Mouse (Mus musculus): Measurements from ENCODE around the gene Sec1. TPM values are rescaled to one million over a fixed set of nuclear protein-coding genes. Genes with fewer than 3 reads are reported as not detected.

Gene Sec1
- total RNA-seq (2021) (under 1 TPM; 0.16 to 0.25 TPM), polyA plus RNA-seq (2012; rRNA removed) (0.16 and 0.41 TPM in 2 replicates)
- long read RNA-seq, result 0 reads

DNA sequence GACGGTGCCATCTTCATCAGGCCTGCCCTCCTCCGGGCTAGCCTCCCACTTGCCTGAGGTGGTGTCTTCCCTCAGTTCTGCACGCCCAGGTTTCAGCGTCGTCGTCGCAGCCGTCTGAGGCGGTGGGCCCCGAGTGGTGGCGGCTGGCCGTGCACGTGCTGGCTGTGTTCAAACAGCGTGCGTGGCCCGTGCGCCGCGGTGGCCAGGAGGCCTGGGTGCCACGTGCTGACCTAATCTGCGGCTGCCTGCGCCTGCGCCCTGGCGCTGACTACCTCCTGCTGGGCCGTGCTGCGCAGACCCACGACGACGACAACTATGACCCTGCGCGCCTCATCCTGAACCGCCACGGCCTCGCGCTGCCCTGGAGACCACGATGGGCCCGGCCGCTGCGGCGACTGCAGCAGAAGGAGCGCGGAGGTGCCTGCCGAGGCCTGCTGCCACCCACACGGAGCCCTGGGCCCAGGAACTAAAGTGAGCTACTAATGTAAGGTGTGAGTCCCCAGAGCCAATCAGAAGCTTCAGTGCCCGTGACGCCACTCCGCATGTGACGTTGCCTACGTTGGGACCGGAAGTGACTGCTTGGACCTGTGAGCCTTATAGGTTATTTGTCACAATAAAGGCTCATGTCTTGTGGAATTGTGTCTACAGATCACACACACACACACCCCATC lies at the start of gene Sec1:
TSS of gene Sec1 (minus strand) at position 482 of the 671 bp plus-strand sequence.
- Histone ChIP-seq H3K27ac (no peak within 1 kb of the TSS), H3K4me1 (ENCODE audit: control insufficient read depth, insufficient read depth, low read length) (peaks cover 1% of the 10 kb centered on the region; the same call in 1 of the 2 replicates), H3K27me3 (ENCODE audit: control insufficient read depth, insufficient read depth, low read length) (no peaks in the 10 kb centered on the region), H3K36me3 (ENCODE audit: control insufficient read depth, insufficient read depth, low read length) (no peaks in the 10 kb centered on the region), H3K4me3 (no peak within 1 kb of the TSS), H3K9ac (ENCODE audit: low read depth, low read length) (no peak within 1 kb of the TSS), H3K79me2 (replicated peaks; ENCODE audit: control insufficient read depth, insufficient read depth, low read length) (no peaks in the 10 kb centered on the region)
- WGBS, result 91% methylated on average over 50 of the region's 50 CpGs
- no peak for DNase-seq
- intact Hi-C loops (cut with DNase I), result no loop called here
- no peak for TF ChIP-seq EP300 (IDR thresholded peaks at IDR 0.05; ENCODE audit: insufficient read depth, low read depth, low read length)
- no peak for TF ChIP-seq CTCF (IDR thresholded peaks at IDR 0.05)
- no peak for TF ChIP-seq POLR2A (IDR thresholded peaks at IDR 0.05; ENCODE audit: insufficient read depth, low read depth, low read length)

DNA sequence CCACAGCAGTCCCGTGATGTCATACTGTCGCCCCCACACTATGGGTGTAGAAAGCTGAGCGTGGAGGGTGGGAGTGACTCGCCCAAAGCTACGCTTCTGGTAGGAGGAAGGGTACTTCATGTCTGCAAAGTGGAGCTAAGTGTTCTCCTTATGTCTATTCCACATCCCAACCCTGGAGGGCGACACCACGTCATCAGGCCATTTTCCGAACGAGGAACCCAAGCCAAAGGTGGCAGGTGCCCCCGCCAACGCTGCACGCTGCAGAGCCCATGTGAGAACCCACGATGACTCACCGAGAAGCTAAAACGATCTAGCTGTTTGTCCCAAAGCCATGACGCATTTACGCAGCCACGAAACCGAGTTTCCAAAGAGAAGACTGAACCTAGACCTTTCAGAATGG lies 48.1 kb upstream of the Sec1 start:
- intact Hi-C loops (cut with DNase I), result no loop called here
- Histone ChIP-seq H3K9ac (ENCODE audit: low read depth, low read length) (no peak overlapping the region), H3K36me3 (ENCODE audit: control insufficient read depth, insufficient read depth, low read length) (no peaks in the 10 kb centered on the region), H3K4me1 (ENCODE audit: control insufficient read depth, insufficient read depth, low read length) (no peaks in the 10 kb centered on the region), H3K27me3 (ENCODE audit: control insufficient read depth, insufficient read depth, low read length) (no peaks in the 10 kb centered on the region), H3K27ac (no peak overlapping the region), H3K4me3 (no peak overlapping the region), H3K79me2 (replicated peaks; ENCODE audit: control insufficient read depth, insufficient read depth, low read length) (no peaks in the 10 kb centered on the region)
- no peak for TF ChIP-seq EP300 (IDR thresholded peaks at IDR 0.05; ENCODE audit: insufficient read depth, low read depth, low read length)
- TF ChIP-seq POLR2A (IDR thresholded peaks at IDR 0.05; ENCODE audit: insufficient read depth, low read depth, low read length), result no peak
- TF ChIP-seq CTCF (IDR thresholded peaks at IDR 0.05), result no peak
- WGBS, result 30% methylated on average over 19 of the region's 19 CpGs
- DNase-seq, result no peak

DNA sequence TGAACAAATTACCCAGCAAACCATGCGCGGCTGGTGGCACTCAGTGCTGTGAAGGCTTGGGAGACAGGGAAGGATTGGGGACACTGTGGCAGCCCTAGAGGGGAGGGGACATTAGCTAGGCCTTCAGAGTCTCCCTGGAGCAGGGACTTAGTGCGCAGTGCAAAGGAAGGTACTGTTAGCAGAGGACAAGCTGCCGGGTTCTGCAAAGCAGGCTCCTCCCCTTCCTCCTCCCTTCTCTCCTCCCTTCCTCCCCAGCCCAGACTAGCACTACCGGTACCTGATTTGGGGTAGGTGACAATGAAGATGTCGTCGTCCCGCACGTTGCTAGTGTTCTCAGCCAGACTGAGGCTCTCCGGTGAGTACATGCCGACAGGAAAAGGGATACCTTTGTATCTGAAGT lies 47.6 kb upstream of the Sec1 start:
- 46% methylated on average over 11 of the region's 11 CpGs for WGBS
- no peak overlapping the region for H3K27ac ChIP-seq
- intact Hi-C loops (cut with DNase I), result no loop called here
- no peaks in the 10 kb centered on the region for H3K27me3 ChIP-seq (ENCODE audit: control insufficient read depth, insufficient read depth, low read length)
- H3K36me3 ChIP-seq (ENCODE audit: control insufficient read depth, insufficient read depth, low read length), result no peaks in the 10 kb centered on the region
- no peak overlapping the region for H3K9ac ChIP-seq (ENCODE audit: low read depth, low read length)
- no peaks in the 10 kb centered on the region for H3K79me2 ChIP-seq (replicated peaks; ENCODE audit: control insufficient read depth, insufficient read depth, low read length)
- no peaks in the 10 kb centered on the region for H3K4me1 ChIP-seq (ENCODE audit: control insufficient read depth, insufficient read depth, low read length)
- TF ChIP-seq POLR2A (IDR thresholded peaks at IDR 0.05; ENCODE audit: insufficient read depth, low read depth, low read length), result 0 out of 2 replicates have a peak, but pooled peaks have one; percentile 49
- TF ChIP-seq CTCF (IDR thresholded peaks at IDR 0.05), result no peak
- DNase-seq, result no peak
- H3K4me3 ChIP-seq, result no peak overlapping the region

DNA sequence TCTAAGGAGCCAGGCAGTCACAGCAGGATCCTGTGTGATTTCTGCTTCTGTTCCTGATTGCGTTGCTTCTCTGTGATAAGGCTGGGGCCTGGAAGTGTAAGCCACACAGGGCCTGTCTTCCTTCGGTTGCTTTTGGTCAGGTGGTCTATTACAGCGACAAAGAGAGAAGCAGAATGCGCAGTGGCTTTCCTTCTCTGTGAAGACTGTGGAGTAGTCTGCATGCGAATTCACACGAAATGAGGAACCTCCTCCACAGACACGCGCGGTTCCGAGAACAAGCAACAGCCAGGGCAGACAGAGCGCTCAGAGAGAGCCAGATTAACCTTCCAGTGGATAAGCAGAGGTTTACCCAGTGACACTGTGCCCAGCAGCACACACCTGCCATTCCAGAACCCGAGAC lies 47.1 kb upstream of the Sec1 start:
- Histone ChIP-seq H3K79me2 (replicated peaks; ENCODE audit: control insufficient read depth, insufficient read depth, low read length) (no peaks in the 10 kb centered on the region), H3K27me3 (ENCODE audit: control insufficient read depth, insufficient read depth, low read length) (no peaks in the 10 kb centered on the region), H3K4me1 (ENCODE audit: control insufficient read depth, insufficient read depth, low read length) (no peaks in the 10 kb centered on the region), H3K4me3 (no peak overlapping the region), H3K27ac (no peak overlapping the region), H3K9ac (ENCODE audit: low read depth, low read length) (no peak overlapping the region), H3K36me3 (ENCODE audit: control insufficient read depth, insufficient read depth, low read length) (no peaks in the 10 kb centered on the region)
- DNase-seq, result no peak
- intact Hi-C loops (cut with DNase I), result no loop called here
- 83% methylated on average over 12 of the region's 12 CpGs for WGBS
- TF ChIP-seq CTCF (IDR thresholded peaks at IDR 0.05) (no peak), EP300 (IDR thresholded peaks at IDR 0.05; ENCODE audit: insufficient read depth, low read depth, low read length) (no peak), POLR2A (IDR thresholded peaks at IDR 0.05; ENCODE audit: insufficient read depth, low read depth, low read length) (no peak)

DNA sequence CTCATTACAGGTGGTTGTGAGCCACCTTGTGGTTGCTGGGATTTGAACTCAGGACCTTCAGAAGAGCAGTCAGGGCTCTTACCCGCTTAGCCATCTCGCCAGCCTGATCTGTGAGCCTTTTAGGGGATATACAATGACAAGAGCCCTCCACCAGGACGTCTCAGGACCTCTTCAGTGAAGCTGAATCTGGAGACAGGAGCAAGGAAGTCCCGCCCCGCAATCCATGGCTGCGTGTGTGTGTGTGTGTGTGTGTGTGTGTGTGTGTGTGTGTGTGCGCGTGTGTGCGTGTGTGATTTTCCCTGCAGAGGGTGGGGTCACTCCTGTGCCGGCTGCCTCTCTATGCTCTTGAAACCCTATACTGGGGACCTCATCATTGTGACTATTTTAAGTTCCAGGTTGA lies 45.6 kb upstream of the Sec1 start:
- H3K9ac ChIP-seq (ENCODE audit: low read depth, low read length), result no peak overlapping the region
- H3K4me1 ChIP-seq (ENCODE audit: control insufficient read depth, insufficient read depth, low read length), result no peaks in the 10 kb centered on the region
- DNase-seq, result no peak
- no peaks in the 10 kb centered on the region for H3K27me3 ChIP-seq (ENCODE audit: control insufficient read depth, insufficient read depth, low read length)
- no peak for TF ChIP-seq POLR2A (IDR thresholded peaks at IDR 0.05; ENCODE audit: insufficient read depth, low read depth, low read length)
- TF ChIP-seq EP300 (IDR thresholded peaks at IDR 0.05; ENCODE audit: insufficient read depth, low read depth, low read length), result no peak
- no peak for TF ChIP-seq CTCF (IDR thresholded peaks at IDR 0.05)
- 69% methylated on average over 10 of the region's 10 CpGs for WGBS
- no peak overlapping the region for H3K4me3 ChIP-seq
- intact Hi-C loops (cut with DNase I), result loop anchor here (1.0 to 2.0 kb wide), 3 partner anchors 61 to 269 kb away; no protein-coding TSS in a partner anchor
- no peaks in the 10 kb centered on the region for H3K79me2 ChIP-seq (replicated peaks; ENCODE audit: control insufficient read depth, insufficient read depth, low read length)
- no peak overlapping the region for H3K27ac ChIP-seq
- H3K36me3 ChIP-seq (ENCODE audit: control insufficient read depth, insufficient read depth, low read length), result no peaks in the 10 kb centered on the region

DNA sequence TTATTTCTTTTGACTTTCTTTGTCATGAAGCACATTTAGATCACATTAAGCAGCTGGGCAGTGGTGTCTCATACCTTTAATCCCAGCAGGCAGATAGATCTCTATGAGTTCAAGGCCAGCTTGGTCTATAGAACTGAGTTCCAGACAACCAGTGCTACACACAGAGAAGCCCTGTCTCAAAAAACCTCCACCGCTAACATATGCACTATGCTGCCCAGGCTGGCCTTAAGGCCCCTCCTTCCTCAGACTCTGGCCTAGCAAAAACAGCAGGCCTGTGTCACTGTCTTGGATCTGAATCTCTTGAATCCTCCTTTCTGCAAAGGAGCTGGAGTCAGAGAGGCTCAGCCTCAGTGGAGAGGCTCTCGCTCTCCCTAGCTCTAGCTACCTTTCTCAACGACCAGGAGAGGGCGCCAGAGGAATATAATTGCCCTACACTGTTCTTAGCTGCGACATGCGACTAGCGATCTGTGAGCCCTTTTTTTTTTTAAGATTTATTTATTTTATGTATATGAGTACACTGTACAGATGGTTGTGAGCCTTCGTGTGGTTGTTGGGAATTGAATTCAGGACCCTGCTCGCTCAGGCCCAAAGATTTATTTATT lies 45.1 kb upstream of the Sec1 start:
- no peak overlapping the region for H3K9ac ChIP-seq (ENCODE audit: low read depth, low read length)
- H3K27me3 ChIP-seq (ENCODE audit: control insufficient read depth, insufficient read depth, low read length), result no peaks in the 10 kb centered on the region
- no peaks in the 10 kb centered on the region for H3K36me3 ChIP-seq (ENCODE audit: control insufficient read depth, insufficient read depth, low read length)
- WGBS, result 7% methylated on average over 9 of the region's 9 CpGs
- TF ChIP-seq EP300 (IDR thresholded peaks at IDR 0.05; ENCODE audit: insufficient read depth, low read depth, low read length), result peak; percentile 72; the same call in 1 of the 2 replicates
- no peak for TF ChIP-seq POLR2A (IDR thresholded peaks at IDR 0.05; ENCODE audit: insufficient read depth, low read depth, low read length)
- peak; percentile 91 for TF ChIP-seq CTCF (IDR thresholded peaks at IDR 0.05)
- no peaks in the 10 kb centered on the region for H3K79me2 ChIP-seq (replicated peaks; ENCODE audit: control insufficient read depth, insufficient read depth, low read length)
- no peak overlapping the region for H3K4me3 ChIP-seq
- DNase-seq, result peak; percentile 73 to 74
- intact Hi-C loops (cut with DNase I), result loop anchor here (1.0 to 2.0 kb wide), 3 partner anchors 62 to 270 kb away; no protein-coding TSS in a partner anchor
- no peak overlapping the region for H3K27ac ChIP-seq
- H3K4me1 ChIP-seq (ENCODE audit: control insufficient read depth, insufficient read depth, low read length), result no peaks in the 10 kb centered on the region

Data from heart, adult 2 months (tissue).